20 mouse cellular contexts compared by ENCODE assay signal in genomic region chr8:103706084-103706483, GRCm38 (mm10).
DNase-seq lines count a peak whose midpoint lies in the region; ATAC-seq and TF ChIP-seq lines count a peak whose summit lies in the region.
"Had no signal": no experiment of that assay in that cellular context is flagged by ENCODE, and none has a peak within 500 bp of the region (broad histone marks: within the 10 kb centered on the region; RNA-seq: fewer than 3 reads in every experiment).

No protein-coding gene starts in this region.

- TF ChIP-seq CTCF in lung, postnatal 0 days (IDR thresholded peaks at IDR 0.05): no peak

- no peak overlapping the region for H3K4me3 ChIP-seq in lung, postnatal 0 days (ENCODE audit: low read depth, low read length)
- H3K4me3 ChIP-seq: embryonic facial prominence, embryonic 12.5 days; hindbrain, embryonic 13.5 days; limb, embryonic 15.5 days; midbrain, embryonic 13.5 days had no signal

- H3K27ac ChIP-seq in lung, postnatal 0 days (ENCODE audit: low read length): no peak overlapping the region
- H3K27ac ChIP-seq: embryonic facial prominence, embryonic 12.5 days; hindbrain, embryonic 13.5 days; limb, embryonic 15.5 days; midbrain, embryonic 13.5 days had no signal

- H3K9ac ChIP-seq in lung, postnatal 0 days (replicated peaks; ENCODE audit: low read depth): no peak overlapping the region
- H3K9ac ChIP-seq: embryonic facial prominence, embryonic 12.5 days; hindbrain, embryonic 13.5 days; limb, embryonic 15.5 days; midbrain, embryonic 13.5 days had no signal

- intact Hi-C loops in heart, postnatal 10 days (cut with DNase I): no loop called here

- no peaks in the 10 kb centered on the region for H3K36me3 ChIP-seq in lung, postnatal 0 days (ENCODE audit: insufficient read depth, low read length)
- H3K36me3 ChIP-seq: embryonic facial prominence, embryonic 12.5 days; hindbrain, embryonic 13.5 days; limb, embryonic 15.5 days; midbrain, embryonic 13.5 days had no signal

- H3K27me3 ChIP-seq in lung, postnatal 0 days (replicated peaks; ENCODE audit: insufficient read depth, low read length): no peaks in the 10 kb centered on the region
- H3K27me3 ChIP-seq: CH12.LX; embryonic facial prominence, embryonic 12.5 days; hindbrain, embryonic 13.5 days; limb, embryonic 15.5 days; midbrain, embryonic 13.5 days had no signal

- no peak for ATAC-seq in lung, postnatal 0 days
- ATAC-seq: forebrain, embryonic 16.5 days; midbrain, embryonic 13.5 days had no signal

- H3K9me3 ChIP-seq in lung, postnatal 0 days (ENCODE audit: low read length): no peaks in the 10 kb centered on the region
- H3K9me3 ChIP-seq: embryonic facial prominence, embryonic 12.5 days; hindbrain, embryonic 13.5 days; limb, embryonic 15.5 days; midbrain, embryonic 13.5 days had no signal

- H3K4me1 ChIP-seq in lung, postnatal 0 days (ENCODE audit: insufficient read depth, low read depth, low read length): no peaks in the 10 kb centered on the region
- H3K4me1 ChIP-seq: embryonic facial prominence, embryonic 12.5 days; hindbrain, embryonic 13.5 days; limb, embryonic 15.5 days; midbrain, embryonic 13.5 days had no signal

- no peak overlapping the region for H3K4me2 ChIP-seq in lung, postnatal 0 days (replicated peaks; ENCODE audit: low read depth, low read length)
- H3K4me2 ChIP-seq: embryonic facial prominence, embryonic 12.5 days; hindbrain, embryonic 13.5 days; limb, embryonic 15.5 days; midbrain, embryonic 13.5 days had no signal

- 56% methylated on average over 2 of the region's 2 CpGs for WGBS in lung, postnatal 0 days

- no peak for TF ChIP-seq EP300 in lung, postnatal 0 days (IDR thresholded peaks at IDR 0.05)

- peak; percentile 38 to 80 for DNase-seq in adrenal gland, adult (ENCODE audit: inconsistent age in 2 of 2, low spot score in 1 of 2)
- DNase-seq in adrenal gland, postnatal 4 days (ENCODE audit: low spot score in 2 of 2): no peak
- DNase-seq in lung, postnatal 0 days (ENCODE audit: low spot score): peak; percentile 8
- DNase-seq in lung, adult 18-20 months: no peak
- DNase-seq in adrenal gland, postnatal 10 days: peak; percentile 60
- DNase-seq in heart, postnatal 10 days: peak; percentile 44 to 47
- DNase-seq in thymus, postnatal 25 days: no peak
- DNase-seq in thymus, adult 18-20 months: no peak
- DNase-seq: cerebellum, adult 9-10 months; gastrocnemius, postnatal 25 days; kidney, adult 9 months; kidney, postnatal 25 days; right cerebral cortex, postnatal 14 days; spleen, adult 18-20 months had no signal

Comparison
In these comparisons a context has a peak if more than half of its experiments do, and no peak if none do; other contexts are left out.
1. DNase-seq: peak in adrenal gland, adult (2 of 2), lung, postnatal 0 days (single experiment), adrenal gland, postnatal 10 days (single experiment) and heart, postnatal 10 days (2 of 2); none in adrenal gland, postnatal 4 days (0 of 2), lung, adult 18-20 months (0 of 2), thymus, postnatal 25 days (single experiment) and thymus, adult 18-20 months (0 of 2).